9 mouse cellular contexts compared by ENCODE assay signal in the genomic region with DNA sequence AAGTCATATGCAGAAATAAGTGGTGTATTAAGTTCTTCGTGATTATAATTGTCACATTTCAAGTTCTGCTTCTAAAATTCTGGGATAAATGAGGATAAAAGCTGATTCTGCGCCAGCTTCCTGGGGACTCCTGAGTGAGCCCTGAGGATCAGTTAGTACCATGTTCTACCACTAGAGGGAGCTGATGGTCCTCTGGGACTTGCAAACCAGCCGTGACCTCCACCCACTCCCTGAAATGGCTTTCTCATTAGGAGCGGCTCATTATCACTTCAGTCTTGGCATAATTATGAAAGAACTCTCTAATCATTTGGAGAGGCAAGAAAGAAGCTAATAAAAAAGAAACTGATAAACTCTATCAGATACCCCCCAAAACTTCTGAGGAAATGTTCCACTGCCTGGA. TPM values are rescaled to one million over a fixed set of nuclear protein-coding genes. Genes with fewer than 3 reads are reported as not detected.
DNase-seq lines count a peak whose midpoint lies in the region; TF ChIP-seq lines count a peak whose summit lies in the region.
"Had no signal": no experiment of that assay in that cellular context is flagged by ENCODE, and none has a peak within 500 bp of the region (broad histone marks: within the 10 kb centered on the region; RNA-seq: fewer than 3 reads in every experiment).

No protein-coding gene starts in this region.

- in situ Hi-C loops in CH12.LX (cut with MboI; ENCODE audit: low pct_ligation_motif_present, low pct_unique_long_range_greater_than_20kb, low sequenced_read_pairs): no loop called here

- no peak overlapping the region for H3K4me2 ChIP-seq in CH12.LX (ENCODE audit: insufficient read depth, low read depth, poor library complexity, severe bottlenecking)
- H3K4me2 ChIP-seq: stomach, embryonic 15.5 days had no signal

- no peak overlapping the region for H3K9ac ChIP-seq in CH12.LX (ENCODE audit: insufficient read depth, low read depth)
- H3K9ac ChIP-seq: stomach, embryonic 15.5 days had no signal

- no peaks in the 10 kb centered on the region for H3K79me2 ChIP-seq in CH12.LX (replicated peaks; ENCODE audit: control insufficient read depth, extremely low read depth, insufficient read depth, poor library complexity, severe bottlenecking)

- peak; percentile 82 for DNase-seq in gastrocnemius, adult 18-20 months (ENCODE audit: low spot score)
- no peak for DNase-seq in gastrocnemius, postnatal 25 days
- DNase-seq in CH12.LX (ENCODE audit: extremely low read depth): peak; percentile 0
- DNase-seq in cerebellum, adult 2 months: peak; percentile 31 to 47
- DNase-seq in forelimb bud, embryonic 11.5 days (ENCODE audit: low read depth, low spot score): peak; percentile 76
- peak; percentile 70 to 74 for DNase-seq in kidney, postnatal 36 days
- peak; percentile 81 for DNase-seq in lung, postnatal 10 days
- DNase-seq in telencephalon, adult 2 months (ENCODE audit: low read depth, low spot score): peak; percentile 15

- H3K27me3 ChIP-seq in CH12.LX (replicated peaks): no peaks in the 10 kb centered on the region
- no peaks in the 10 kb centered on the region for H3K27me3 ChIP-seq in cerebellum, adult 2 months (ENCODE audit: control insufficient read depth, insufficient read depth, low read length)
- H3K27me3 ChIP-seq: stomach, embryonic 15.5 days had no signal

- no peak for TF ChIP-seq EP300 in CH12.LX (IDR thresholded peaks at IDR 0.05; ENCODE audit: low read length)

- no peak overlapping the region for H3K4me3 ChIP-seq in CH12.LX (replicated peaks in 1 of 3; ENCODE audit: low read depth in 2 of 3, low read length in 2 of 3, poor library complexity in 1 of 3)
- no peak overlapping the region for H3K4me3 ChIP-seq in cerebellum, adult 2 months (replicated peaks; ENCODE audit: insufficient read depth, low read depth, low read length)
- H3K4me3 ChIP-seq: stomach, embryonic 15.5 days had no signal

- H3K4me1 ChIP-seq in CH12.LX (ENCODE audit: control insufficient read depth in 1 of 2, insufficient read depth in 2 of 2): no peaks in the 10 kb centered on the region
- no peaks in the 10 kb centered on the region for H3K4me1 ChIP-seq in cerebellum, adult 2 months (ENCODE audit: control insufficient read depth, insufficient read depth, low read length)
- H3K4me1 ChIP-seq: stomach, embryonic 15.5 days had no signal

- WGBS in cerebellum, adult 2 months: 13% methylated on average over 4 of the region's 4 CpGs

- TF ChIP-seq RAD21 in CH12.LX (IDR thresholded peaks at IDR 0.05; ENCODE audit: low read depth, low read length): no peak; the same call in 1 of the 2 replicates

- peaks cover 78% of the 10 kb centered on the region for H3K9me3 ChIP-seq in CH12.LX (replicated peaks; ENCODE audit: low read length)
- H3K9me3 ChIP-seq: stomach, embryonic 15.5 days had no signal

- TF ChIP-seq CTCF in CH12.LX (conservative IDR thresholded peaks at IDR 0.05 in 1 of 2, IDR thresholded peaks at IDR 0.05 in 1 of 2; ENCODE audit: low read depth in 2 of 2, low read length in 2 of 2): peak in 1 of 2 experiments; percentile 8; a peak in 1 of 4 replicates
- TF ChIP-seq CTCF in cerebellum, adult 2 months (IDR thresholded peaks at IDR 0.05; ENCODE audit: borderline replicate concordance, insufficient read depth, low read depth, low read length): peak; percentile 79

- dilution Hi-C loops in CH12.LX (cut with MboI; ENCODE audit: extremely low pct_ligation_motif_present, extremely low pct_unique_long_range_greater_than_20kb, low sequenced_read_pairs): no loop called here

- TF ChIP-seq POLR2A in CH12.LX (IDR thresholded peaks at IDR 0.05; ENCODE audit: low read depth, low read length): no peak
- TF ChIP-seq POLR2A in cerebellum, adult 2 months (IDR thresholded peaks at IDR 0.05; ENCODE audit: borderline replicate concordance, insufficient read depth, low read length): no peak

- no peaks in the 10 kb centered on the region for H3K36me3 ChIP-seq in CH12.LX (replicated peaks in 1 of 2; ENCODE audit: control insufficient read depth in 1 of 2, insufficient read depth in 1 of 2, low read length in 1 of 2)
- H3K36me3 ChIP-seq: stomach, embryonic 15.5 days had no signal

- no peak overlapping the region for H3K27ac ChIP-seq in CH12.LX (ENCODE audit: insufficient read depth, low read depth)
- H3K27ac ChIP-seq in cerebellum, adult 2 months (ENCODE audit: insufficient read depth, low read length): no peak overlapping the region
- H3K27ac ChIP-seq: stomach, embryonic 15.5 days had no signal

TF ChIP-seq in CH12.LX, 34 proteins besides CTCF, POLR2A, EP300 and RAD21:
- TF ChIP-seq ETS1 (conservative IDR thresholded peaks at IDR 0.05; ENCODE audit: low read depth, low read length) (no peak), TBP (conservative IDR thresholded peaks at IDR 0.05; ENCODE audit: low read depth, low read length) (no peak), NELFE (IDR thresholded peaks at IDR 0.05; ENCODE audit: low read depth, low read length) (no peak), JUN (IDR thresholded peaks at IDR 0.05; ENCODE audit: insufficient read depth, low read depth, low read length) (no peak), JUND (conservative IDR thresholded peaks at IDR 0.05; ENCODE audit: low read depth, low read length) (no peak), PAX5 (IDR thresholded peaks at IDR 0.05; ENCODE audit: low read length) (no peak), NRF1 (IDR thresholded peaks at IDR 0.05; ENCODE audit: low read depth, low read length) (no peak), IRF4 (IDR thresholded peaks at IDR 0.05; ENCODE audit: low read depth, low read length) (no peak)

RNA-seq across cellular contexts. Expression of a gene that starts 19.0 kb away (rescaled TPM):
- total RNA-seq in gastrocnemius, adult 18-20 months (2021): 100 to 1,000 TPM; 114 to 164 TPM
- 10 to 100 TPM; 51.1 to 92.0 TPM for total RNA-seq in gastrocnemius, postnatal 25 days (2021)
- not detected in 2 replicates for total RNA-seq in CH12.LX (2012; rRNA removed)
- total RNA-seq in CH12.LX (2014; rRNA removed): not detected in 2 replicates
- polyA plus RNA-seq in CH12.LX (2012; ENCODE audit: insufficient read length, low read depth): not detected in 2 replicates
- polyA plus RNA-seq in cerebellum, adult 2 months (2012; rRNA removed): not detected in 2 replicates
- polyA plus RNA-seq: stomach, embryonic 15.5 days had no signal

RNA-seq across cellular contexts. Expression of a gene that starts 45.6 kb away (rescaled TPM):
- total RNA-seq in gastrocnemius, adult 18-20 months (2021): under 1 TPM; 0.02 to 0.05 TPM
- under 1 TPM; 0.05 to 0.11 TPM for total RNA-seq in gastrocnemius, postnatal 25 days (2021)
- total RNA-seq in CH12.LX (2012; rRNA removed) (not detected in 2 replicates), CH12.LX (2014; rRNA removed) (not detected in 2 replicates)
- polyA plus RNA-seq in CH12.LX (2012; ENCODE audit: insufficient read length, low read depth): not detected in 2 replicates
- polyA plus RNA-seq in cerebellum, adult 2 months (2012; rRNA removed): 1.9 TPM in 2 replicates

Comparison
In these comparisons a context has a peak if more than half of its experiments do, and no peak if none do; other contexts are left out.
1. RNA of a gene that starts 19.0 kb away (total RNA-seq): 114 to 164 TPM in gastrocnemius, adult 18-20 months and 51.1 to 92.0 TPM in gastrocnemius, postnatal 25 days; not detected in CH12.LX; every median in the first group is over 10 times any median in the second.